Mouse (Mus musculus) granulocyte monocyte progenitor cell, adult 5-6 weeks (primary cell): ENCODE measurements at regions not wholly inside any gene's neighbourhood (a gene's known extent, or its start where the extent isn't known, plus 50 kb on each side); places are given as distances from the start of the nearest gene placed in this dataset.
A peak's percentile ranks its signal among the peaks of the same experiment; 100 is the strongest.

ENCODE experiments used
- ATAC-seq: replicated peaks from 2 replicates; pipeline ENCODE4 v1.8.0; 2016; ENCODE audit warnings: mild to moderate bottlenecking, moderate TSS enrichment, inconsistent platforms; ENCODE audit not compliant: poor library complexity, severe bottlenecking

DNA sequence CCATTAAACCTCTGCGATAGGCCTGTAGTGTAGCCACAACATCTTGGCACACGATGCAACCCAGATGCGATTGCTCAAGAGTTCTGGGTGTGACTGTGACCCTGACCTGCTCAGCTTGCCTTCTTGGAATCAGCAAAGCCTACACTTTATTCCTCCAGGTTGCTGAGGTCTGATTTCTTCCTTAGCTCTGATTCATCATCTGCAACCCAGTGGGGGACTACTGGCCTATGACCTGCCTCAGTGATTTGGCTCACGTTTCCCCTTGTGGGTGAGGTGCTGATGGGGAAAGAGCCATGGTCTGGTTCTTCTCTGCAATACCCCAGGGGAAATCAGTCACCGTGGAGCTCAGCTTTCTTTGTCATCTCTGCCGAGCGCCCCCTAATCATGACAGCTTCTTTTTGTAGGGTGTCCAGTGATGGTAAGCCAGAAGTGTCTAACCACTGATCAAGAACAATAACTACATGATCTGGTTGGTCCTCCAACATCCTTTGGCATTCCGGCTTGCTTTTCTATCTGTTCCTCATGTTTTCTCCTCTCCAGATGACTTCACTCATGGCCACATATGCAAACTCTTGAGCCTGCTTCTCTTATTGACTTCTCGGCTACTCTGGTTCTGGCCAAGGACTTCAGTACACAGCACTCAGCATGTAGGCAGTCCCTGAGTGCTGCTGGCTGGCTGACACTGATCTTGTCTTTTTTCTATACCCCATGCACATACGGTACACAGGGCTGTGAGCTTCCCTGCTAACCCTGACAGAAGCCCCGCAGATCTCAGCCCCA is 163.0 kb downstream of the Gm45692 start:
- no peak for ATAC-seq

DNA sequence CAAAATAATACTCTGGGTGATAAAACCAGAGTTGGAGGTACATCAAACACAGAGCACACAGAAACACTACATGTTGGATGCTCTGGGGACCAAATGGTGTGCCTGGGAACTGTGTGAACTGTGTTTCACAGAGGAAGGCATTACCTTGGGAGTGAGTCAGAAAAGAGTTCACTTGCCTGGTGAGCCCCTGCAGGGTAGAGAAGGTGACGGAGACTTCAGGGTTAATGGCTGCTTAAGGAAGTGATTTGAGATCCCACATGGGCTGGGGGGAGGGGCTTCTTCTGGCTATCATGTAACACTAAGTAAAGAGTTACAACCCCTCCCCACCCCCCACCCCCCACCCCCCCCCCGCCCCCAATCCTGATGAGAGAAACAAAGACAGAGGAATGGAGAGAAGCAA is 164.6 kb downstream of the Gm45692 start:
- no peak for ATAC-seq

DNA sequence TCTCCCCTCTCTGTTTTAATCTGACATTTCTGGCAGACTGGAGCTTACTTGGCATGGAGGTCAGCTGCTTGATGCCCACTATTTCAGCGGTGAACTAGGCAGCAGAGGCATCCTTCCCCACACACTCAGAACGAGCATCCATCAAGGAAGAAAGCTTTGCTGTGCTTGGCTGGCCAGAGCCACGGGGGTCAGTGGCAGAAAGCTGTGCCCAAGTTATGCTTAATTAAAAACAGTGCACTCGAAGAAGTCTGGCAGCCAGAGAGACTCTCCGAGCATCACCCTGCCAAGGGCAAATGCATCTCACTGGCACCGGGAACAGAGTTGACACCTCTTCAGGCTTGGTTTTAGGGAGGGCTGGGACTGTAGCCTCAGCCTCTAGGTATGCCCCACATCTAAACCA is 168.3 kb downstream of the Gm45692 start:
- ATAC-seq, result no peak

DNA sequence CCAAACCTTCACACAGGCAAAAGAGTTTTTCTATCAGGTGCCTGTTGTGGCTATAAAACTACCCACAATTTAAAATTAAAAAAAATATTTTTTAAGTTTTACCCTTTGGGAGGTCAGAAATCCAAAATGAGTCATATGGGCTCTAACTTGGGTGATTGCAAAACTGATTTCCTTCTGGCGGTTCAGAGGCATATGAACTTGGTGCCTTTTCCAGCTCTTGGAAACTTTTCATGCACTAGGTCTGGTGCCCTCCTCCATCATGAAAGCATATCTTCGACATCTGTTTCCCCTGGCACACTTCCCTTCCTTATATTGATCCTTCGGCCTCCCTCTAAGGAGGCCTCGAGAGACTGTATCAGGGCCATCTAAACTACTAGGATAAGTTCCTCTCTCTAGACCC is 168.8 kb downstream of the Gm45692 start:
- ATAC-seq, result peak; percentile 61

DNA sequence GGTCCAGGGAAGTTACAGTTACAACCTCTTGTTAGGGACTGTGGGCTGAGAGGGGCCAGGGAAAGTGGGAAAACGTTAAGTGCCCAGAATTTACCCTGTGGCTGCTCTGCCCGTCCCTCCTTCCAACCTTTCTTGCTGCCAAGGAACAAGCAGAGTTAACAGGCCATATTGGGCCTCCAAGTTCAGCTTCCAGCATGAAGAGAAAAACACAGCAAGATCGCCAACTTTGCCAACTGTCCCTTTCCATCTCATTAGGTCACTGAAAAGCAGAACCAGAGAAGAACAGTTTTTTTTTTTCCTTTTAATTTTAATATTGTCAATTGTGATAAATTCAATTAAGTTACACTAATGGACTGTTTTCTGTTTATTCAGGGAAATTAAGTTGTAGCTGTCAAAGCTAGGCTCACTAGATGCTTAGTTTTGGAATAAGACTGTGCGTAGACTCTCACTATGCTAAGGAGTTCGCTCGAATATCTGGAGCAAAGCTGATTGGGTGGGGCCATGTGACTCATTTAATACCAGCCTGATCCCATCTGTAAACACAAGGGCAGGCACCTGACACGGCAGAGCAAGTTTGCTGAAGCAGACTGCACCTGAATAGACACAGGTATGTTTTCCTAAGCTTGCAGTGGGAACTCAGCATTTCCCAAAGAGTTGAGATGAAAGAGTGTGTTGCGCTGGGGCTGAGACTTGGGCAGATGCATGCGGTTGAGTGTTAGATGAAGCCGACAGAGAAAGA is 178.9 kb downstream of the Gm45692 start:
- ATAC-seq, result no peak

DNA sequence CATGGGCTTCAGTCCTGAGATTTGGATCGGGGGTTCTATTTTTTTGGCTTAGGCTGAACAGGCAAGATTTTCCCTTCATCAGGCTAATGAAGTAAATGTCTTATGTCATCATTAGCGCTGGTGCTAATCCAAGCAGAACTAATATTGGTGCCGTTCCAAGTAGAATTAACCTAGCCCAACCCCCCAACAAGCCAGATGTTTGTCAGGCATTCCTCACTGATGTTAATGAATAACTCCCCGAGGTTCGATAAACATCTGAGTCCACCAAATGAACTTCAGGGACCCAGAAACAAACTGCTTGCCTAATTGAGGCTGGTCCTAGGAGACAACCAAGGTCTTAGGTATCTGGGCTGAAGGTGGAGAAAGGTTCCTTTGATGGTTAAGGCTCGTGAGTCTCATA is 180.9 kb downstream of the Gm45692 start:
- no peak for ATAC-seq

DNA sequence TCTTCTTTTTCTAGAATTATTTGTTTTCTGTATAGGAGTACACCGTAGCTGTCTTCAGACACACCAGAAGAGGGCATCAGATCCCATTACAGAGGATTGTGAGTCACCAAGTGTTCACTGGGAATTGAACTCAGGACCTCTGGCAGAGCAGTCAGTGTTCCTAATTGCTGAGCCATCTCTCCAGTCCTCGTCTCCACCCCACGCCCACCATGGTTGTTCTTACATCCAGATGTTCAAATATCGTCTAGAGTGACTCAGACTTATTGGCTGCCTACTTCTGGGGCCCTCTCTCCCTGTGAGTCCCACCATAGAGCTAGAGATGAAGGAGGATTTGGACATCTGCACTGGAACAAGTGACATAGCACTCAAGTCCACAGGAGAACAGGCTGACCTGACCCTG is 182.6 kb downstream of the Gm45692 start:
- ATAC-seq, result no peak

DNA sequence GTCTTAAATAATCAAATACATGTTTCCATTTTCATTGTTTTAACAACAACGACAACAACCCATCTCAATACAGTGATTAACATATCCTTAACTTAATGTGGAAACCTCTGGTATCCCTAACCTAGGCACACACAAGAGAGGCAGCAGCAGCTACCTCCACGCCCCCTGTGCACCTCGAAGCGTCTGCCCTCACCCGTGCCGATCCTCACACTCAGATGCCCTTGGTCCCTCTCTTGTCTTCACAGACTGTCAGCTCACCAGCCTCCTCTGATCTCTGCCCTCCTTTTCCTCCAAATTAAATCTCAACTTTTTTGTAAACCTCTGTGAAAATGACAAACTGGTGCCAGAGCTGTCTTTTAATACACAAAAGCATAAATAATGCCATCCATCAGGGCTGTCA is 185.2 kb downstream of the Gm45692 start:
- ATAC-seq, result no peak

DNA sequence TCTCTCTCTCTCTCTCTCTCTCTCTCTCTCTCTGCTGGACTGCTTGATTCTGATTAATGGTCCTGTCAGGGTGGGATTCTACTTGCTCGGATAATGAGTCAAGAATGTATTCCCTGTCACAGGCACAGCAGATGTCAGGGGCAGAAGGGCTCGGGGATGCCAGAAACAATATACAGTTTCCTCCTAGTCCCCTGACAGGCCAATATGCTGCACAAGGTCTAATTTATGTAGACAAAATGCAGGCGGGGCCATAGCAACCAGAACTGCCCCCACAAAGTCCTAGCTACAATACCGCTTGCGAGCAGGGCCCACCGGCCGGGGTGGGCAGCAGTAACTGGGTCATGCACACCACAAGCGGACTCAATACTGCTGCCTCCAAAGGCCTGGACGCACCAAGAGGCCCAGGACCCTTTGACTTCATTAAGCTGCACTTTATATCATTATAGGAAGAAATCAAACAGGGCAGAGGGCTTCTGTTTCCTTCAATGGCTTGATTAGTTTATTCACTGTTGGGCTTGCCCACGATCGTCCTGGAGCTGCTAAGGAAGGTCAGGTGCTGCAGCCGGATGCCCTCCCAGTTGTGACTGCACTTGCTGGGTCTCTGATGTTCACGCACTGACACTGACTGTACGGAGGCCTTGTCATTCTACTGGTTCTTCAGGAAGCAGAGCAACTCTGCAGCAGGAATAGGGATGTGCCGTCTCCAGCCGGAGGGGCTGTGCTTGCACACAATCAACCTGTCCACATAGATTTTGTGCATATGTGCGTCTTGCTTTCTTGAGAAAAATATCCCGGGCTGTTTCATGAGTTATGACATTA is 185.9 kb downstream of the Gm45692 start:
- no peak for ATAC-seq

DNA sequence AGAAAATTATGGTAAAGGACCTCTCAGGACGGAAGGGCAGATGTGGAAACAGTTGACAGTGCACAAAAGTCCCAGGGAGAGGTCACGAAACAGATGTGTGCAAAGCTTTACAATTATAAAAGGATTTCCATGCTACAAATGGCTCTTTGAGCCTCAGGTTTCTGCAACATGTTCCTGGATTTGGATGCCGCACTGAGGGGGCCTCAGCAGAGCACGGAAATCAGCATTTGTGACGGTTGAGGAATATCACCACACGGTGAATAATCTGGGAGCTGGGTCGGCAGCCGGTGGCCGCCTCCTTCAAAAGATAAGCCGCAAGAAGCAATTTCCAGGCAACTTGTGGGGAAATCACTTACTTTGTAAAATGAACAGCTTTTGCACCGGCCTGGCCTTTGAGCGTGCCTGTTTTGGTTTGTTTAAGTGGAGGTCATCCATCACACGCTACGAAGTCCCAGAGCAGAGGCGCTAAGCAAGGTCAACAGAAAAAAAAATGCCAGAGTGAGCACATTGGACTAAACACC is 188.8 kb downstream of the Gm45692 start:
- ATAC-seq, result no peak

DNA sequence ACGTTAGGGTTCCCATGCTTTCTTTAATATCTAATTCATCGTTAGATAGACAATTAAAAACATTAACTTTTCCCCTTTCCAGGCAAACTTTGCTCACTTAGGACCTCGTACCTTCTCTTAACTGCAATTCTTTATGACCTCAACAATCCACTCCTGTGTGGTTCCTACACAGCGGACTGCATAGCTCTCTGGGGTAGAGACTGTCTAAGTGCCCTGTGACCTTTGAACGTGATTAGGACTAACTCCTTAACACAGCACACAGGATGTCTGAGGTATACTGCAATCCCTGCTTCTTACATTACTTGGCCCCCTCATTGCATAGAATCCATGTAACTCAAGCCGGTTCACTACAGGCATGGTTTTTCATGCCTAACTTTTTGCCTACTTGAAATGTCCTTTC is 190.4 kb downstream of the Gm45692 start:
- ATAC-seq, result no peak

DNA sequence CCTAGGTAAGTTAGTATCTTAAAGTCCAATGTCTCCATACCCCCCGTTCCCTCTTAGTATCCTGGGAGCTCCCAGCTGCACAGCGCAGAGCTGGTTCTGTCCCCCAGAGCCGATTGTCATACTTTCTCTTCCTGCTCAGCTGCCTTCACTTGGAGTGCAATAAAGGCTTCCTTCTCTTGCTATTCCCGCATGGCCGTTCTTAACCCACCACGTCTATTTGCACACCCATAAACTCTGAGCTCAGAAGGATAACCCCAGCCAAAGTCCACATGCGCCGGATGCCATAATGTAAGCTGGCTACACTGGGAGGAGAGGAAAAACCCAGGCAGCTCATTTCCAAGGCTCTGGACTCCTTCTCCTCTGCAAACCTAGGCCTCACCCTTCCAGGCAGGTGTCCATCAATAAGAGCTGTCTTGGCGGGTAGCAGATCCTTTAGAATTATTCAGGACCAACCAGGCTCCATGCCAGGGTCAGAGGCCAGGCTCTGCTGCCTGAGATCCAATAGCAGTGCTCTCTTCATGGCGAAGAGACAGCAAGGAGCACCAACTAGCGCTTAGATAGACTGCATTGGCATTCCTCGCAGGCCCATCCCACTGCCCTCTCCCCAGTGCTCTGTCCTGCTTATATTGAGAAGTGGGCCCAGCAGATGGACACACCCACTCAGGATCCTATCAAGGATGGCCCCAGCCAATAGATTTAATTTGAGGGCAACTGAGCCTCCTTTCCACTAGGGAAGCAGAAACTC is 204.4 kb downstream of the Gm45692 start:
- no peak for ATAC-seq

DNA sequence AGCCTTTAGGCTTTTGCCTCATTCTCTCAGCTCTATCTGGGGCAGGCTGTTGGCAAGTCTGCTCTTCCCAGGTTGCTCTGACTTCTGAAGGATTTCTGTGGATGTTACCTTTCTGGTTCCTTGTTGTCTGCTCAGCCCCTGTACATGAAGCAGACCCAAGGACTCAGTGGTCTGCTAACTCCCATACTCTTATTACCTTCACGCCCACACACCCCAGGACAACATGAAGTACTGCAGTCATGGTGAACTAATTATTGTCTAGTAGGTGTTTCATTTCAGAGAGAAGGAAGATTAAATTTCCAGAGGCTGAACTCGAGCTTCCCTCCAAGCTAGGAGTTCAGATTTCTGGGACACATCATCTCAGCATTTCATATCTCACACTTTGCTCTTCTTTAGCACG is 205.3 kb downstream of the Gm45692 start:
- no peak for ATAC-seq

DNA sequence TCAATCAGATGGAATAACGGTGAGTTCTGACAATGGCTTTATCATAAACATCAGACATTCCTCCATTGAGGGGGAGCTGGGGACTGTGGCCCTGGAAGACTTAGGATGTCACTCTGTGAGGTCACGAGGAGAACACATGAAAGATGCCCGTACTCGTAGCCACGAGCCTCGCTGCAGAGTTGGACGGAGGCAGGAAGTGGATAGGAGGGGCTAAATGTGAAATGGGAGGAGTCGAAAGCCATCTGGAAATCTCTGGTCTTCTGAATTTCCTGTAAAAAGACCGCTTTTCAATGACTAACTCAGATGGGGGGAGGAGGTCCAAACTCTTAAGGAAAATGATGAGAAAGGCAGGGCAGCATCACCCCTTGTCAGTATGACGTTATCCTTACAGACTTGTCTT is 210.5 kb downstream of the Gm45692 start:
- ATAC-seq, result no peak

DNA sequence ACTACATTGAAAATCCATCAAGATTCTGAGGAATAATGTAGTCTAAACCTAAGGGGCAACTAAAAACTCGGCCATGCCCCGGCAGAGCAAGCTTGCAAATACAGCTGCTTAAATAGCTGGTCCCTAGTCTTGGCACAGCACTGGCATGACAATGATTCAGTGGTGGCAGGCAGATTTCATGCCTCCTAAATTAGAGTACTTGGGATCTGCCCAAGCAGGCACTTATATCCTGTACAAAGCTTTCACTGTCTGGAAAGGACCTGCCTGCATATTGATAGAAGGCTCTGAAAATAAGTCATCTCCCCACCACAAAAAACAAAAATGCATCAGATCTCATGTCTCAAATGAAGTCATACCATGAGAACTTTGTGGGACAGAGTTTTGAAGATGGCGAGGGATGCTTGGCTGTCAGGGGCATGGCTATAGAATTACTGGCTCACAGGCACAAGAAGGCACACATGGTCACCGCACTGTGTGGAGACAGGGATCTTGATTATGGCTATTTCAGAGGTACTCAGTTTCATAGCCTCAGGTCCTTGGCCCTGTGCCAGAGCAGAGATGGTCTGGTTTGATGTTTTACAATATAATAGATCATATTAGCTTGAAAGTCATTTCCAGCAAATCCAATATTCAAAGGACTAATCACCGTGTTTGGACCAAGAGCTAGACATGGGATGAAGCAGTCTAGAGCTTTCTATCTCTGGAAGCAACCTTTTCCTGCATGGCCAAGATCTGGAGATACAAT is 217.7 kb downstream of the Gm45692 start:
- no peak for ATAC-seq

DNA sequence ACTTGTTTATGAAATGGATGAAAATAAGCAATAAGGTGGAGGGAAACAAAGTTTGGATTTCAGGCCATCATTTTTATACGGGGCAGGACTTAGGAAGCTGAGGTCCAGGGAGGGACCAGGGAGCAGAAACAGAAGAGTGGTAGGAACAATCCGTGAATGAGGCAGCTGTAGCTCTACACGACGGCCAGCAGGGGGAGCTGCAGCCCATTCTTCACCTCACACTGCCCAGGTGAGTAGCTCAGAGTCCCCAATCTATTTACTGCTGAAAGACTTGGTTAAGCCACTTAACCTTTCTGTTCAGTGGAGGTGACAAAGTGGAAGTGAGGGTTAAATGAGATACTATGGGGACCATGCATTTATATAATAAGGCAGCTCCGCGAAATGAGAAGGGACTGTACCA is 225.7 kb downstream of the Gm45692 start:
- ATAC-seq, result peak; percentile 84

DNA sequence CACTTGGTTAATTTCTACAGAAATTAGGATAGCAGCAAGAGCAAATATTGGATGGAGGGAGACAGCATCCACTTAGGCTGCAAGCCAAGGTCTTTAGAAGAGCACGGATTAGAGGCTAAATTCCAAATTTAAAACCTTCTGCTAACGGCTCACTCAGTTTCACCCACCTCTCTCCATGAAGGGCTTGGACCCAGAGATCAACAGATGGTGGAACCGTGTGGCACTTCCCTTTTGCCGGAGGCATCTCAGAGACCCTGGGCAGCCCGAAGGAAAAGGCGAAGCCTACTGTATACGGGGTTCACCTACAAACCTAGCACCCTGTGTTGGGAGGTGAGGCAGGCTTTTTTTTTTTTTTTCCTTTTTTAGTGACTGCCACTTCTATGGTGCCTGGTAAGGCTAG is 229.9 kb downstream of the Gm45692 start:
- ATAC-seq, result no peak

DNA sequence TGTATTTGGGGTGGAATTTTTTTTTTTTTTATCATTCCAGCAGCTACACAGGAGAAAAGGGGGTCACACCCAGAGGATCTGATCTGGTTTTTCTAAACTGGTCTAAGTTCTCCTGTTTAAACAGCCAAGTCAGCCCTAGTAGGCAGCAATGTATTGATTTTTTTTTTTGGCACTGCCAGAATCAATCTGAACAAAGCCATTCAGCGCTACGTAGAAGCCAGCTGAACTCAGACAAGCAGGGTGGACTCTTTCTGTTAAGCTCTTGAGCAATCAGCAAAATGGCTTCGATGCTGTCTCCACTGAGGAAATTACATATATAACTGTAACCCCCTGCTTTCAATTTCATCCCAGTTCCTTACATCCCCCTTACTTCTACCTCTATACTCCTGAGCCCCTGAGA is 230.5 kb downstream of the Gm45692 start:
- no peak for ATAC-seq

DNA sequence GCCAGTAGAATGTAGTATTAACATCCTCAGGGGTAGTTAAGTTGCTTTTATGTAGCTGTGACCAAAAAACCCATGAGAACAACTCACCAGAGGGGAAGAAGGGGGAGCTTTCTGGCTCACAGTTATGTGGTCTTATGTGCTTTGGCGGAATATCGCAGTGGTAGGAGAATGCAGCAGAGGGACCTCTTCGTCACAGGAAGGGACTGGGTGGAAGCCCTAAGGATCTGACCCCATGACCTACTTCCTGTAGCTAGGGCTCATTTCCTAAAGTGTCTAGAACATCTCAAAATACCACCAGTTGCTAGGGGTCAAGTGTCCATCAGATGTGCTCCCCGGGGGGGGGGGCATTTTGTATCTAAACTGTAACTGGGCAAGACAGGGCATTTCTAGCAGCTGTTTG is 231.3 kb downstream of the Gm45692 start:
- peak; percentile 25; the same call in 1 of the 2 replicates for ATAC-seq
